Mouse (Mus musculus): Measurements from ENCODE around the gene Dgkh.

DNA sequence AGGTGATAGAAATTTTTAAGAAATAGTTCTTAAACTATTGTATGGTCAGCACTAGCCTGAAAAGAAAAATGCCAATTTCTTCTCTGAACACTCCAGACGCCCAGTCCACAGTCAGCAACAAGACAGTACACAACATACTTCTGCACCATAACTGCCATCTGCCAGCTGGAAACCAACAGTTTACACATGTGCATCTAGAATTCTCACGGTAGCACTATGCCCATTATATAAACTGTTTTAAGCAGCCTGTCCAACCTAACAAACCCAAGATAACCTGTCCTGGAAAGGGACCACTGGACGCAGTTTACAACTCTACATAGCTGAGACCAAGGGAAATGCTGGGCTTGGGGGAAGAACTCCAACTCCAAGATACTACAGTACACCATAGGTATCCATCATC, 198.9 kb downstream of the Dgkh start:
- no peak for TF ChIP-seq CTCF (IDR thresholded peaks at IDR 0.05; ENCODE audit: low read depth)
- TF ChIP-seq EP300 (IDR thresholded peaks at IDR 0.05; ENCODE audit: low read depth), result no peak

All from heart, postnatal 0 days (tissue).